Mouse (Mus musculus): ENCODE data around the gene Pax2. TPM values are rescaled to one million over a fixed set of nuclear protein-coding genes. Genes with fewer than 3 reads are reported as not detected.

The Pax2 gene
- polyA plus RNA-seq, 1 experiment from 2014 or later = not detected

Small RNA genes lying within 50 kb of the gene (microRNA-seq; reads per million reads assigned to microRNA genes)
- gene Mir6405 = not detected

Other genes starting within 250 kb of the Pax2 start
- 0.25 and 0.43 TPM in 2 replicates for gene Sec31b, start 210.2 kb upstream of the Pax2 start, polyA plus RNA-seq (2015; fragmentation: Nextera tagmentation; extraction: Ambion mirVana)
- gene Gm20538, start 203.2 kb upstream of the Pax2 start, polyA plus RNA-seq (2015; fragmentation: Nextera tagmentation; extraction: Ambion mirVana) = not detected in 2 replicates
- 297 and 311 TPM in 2 replicates for gene Ndufb8, start 200.6 kb upstream of the Pax2 start, polyA plus RNA-seq (2015; fragmentation: Nextera tagmentation; extraction: Ambion mirVana)
- 9.9 and 11.3 TPM in 2 replicates for gene Hif1an, start 193.2 kb upstream of the Pax2 start, polyA plus RNA-seq (2015; fragmentation: Nextera tagmentation; extraction: Ambion mirVana)
- 10.9 and 11.2 TPM in 2 replicates for gene Slf2, start 175.1 kb downstream of the Pax2 start, polyA plus RNA-seq (2015; fragmentation: Nextera tagmentation; extraction: Ambion mirVana)
- gene Sema4g, start 233.1 kb downstream of the Pax2 start, polyA plus RNA-seq (2015; fragmentation: Nextera tagmentation; extraction: Ambion mirVana) = 4.4 and 5.6 TPM in 2 replicates
- 10.4 and 13.4 TPM in 2 replicates for gene Twnk, start 249.6 kb downstream of the Pax2 start, polyA plus RNA-seq (2015; fragmentation: Nextera tagmentation; extraction: Ambion mirVana)